Mouse (Mus musculus) liver, embryonic 14.5 days (tissue): ENCODE measurements around the gene Dtl. TPM values are rescaled to one million over a fixed set of nuclear protein-coding genes. Genes with fewer than 3 reads are reported as not detected.
A peak's percentile ranks its signal among the peaks of the same experiment; 100 is the strongest.

Experiments used
- ATAC-seq: fragments of 200-750 bp; cut with Nextera tagmentation; 2 replicates; pipeline ENCODE4 v1.8.0; 2017; ENCODE audit warnings: moderate number of reproducible peaks, mild to moderate bottlenecking, moderate library complexity; ENCODE audit not compliant: insufficient read depth
- DNase-seq, 3 experiments: peaks; one replicate each; pipeline ENCODE4 v3.0.0-alpha.2; 2012 to 2013; ENCODE audit warnings: low read depth in 3 of 3, low spot score in 3 of 3
- H3K27ac ChIP-seq: fragments of 300-500 bp; sonication (generic); 2 replicates; pipeline ENCODE4 v1.5.1; 2014; ENCODE audit warnings: moderate library complexity, mild to moderate bottlenecking, control low read depth, inconsistent platforms
- H3K27me3 ChIP-seq: fragments of 300-500 bp; sonication (generic); 2 replicates; pipeline ENCODE4 v1.6.1; 2014; ENCODE audit warnings: mild to moderate bottlenecking, low read length, moderate library complexity; ENCODE audit not compliant: control insufficient read depth, insufficient read depth
- H3K36me3 ChIP-seq: fragments of 300-500 bp; sonication (generic); replicated peaks from 2 replicates; pipeline ENCODE4 v1.6.1; 2014; ENCODE audit warnings: low read depth; ENCODE audit not compliant: control insufficient read depth, insufficient read depth
- H3K4me1 ChIP-seq, 2 experiments: fragments of 200-500 bp in 1 of 2; fragments of 300-500 bp in 1 of 2; sonication (generic) in 1 of 2; replicated peaks; 2 replicates each; pipeline ENCODE4 v1.6.1; 2012 to 2014; ENCODE audit warnings: antibody characterized with exemption in 1 of 2, inconsistent platforms in 1 of 2, low read length in 1 of 2; ENCODE audit not compliant: control insufficient read depth in 2 of 2, insufficient read depth in 2 of 2
- H3K4me2 ChIP-seq: fragments of 300-500 bp; sonication (generic); 2 replicates; pipeline ENCODE4 v1.6.1; 2014; ENCODE audit warnings: low read depth, mild to moderate bottlenecking, control low read depth, moderate library complexity
- H3K4me3 ChIP-seq, 2 experiments: fragments of 200-500 bp in 1 of 2; fragments of 300-500 bp in 1 of 2; sonication (generic) in 1 of 2; 2 replicates each; pipeline ENCODE4 v1.5.1; 2012 to 2014; ENCODE audit warnings: low read depth in 2 of 2, low read length in 2 of 2, mild to moderate bottlenecking in 2 of 2, control low read depth in 1 of 2, inconsistent platforms in 1 of 2, moderate library complexity in 1 of 2; ENCODE audit not compliant: insufficient read depth in 1 of 2
- H3K9ac ChIP-seq: fragments of 300-500 bp; sonication (generic); replicated peaks from 2 replicates; pipeline ENCODE4 v1.6.1; 2014; ENCODE audit warnings: mild to moderate bottlenecking, control low read depth, moderate library complexity
- H3K9me3 ChIP-seq: fragments of 300-500 bp; sonication (generic); 2 replicates; pipeline ENCODE4 v1.6.1; 2016; ENCODE audit warnings: low read length, mixed read lengths; ENCODE audit not compliant: control insufficient read depth
- CTCF ChIP-seq: IDR thresholded peaks from 2 replicates; pipeline ENCODE4 v1.5.1; 2016; ENCODE audit warnings: antibody characterized with exemption, low read depth, control low read depth
- EP300 ChIP-seq: IDR thresholded peaks from 2 replicates; pipeline ENCODE4 v1.6.1; 2016; ENCODE audit warnings: antibody characterized with exemption, low read depth
- WGBS: fragments of 180-500 bp; shearing (Covaris S2); extraction: QIAGEN DNeasy Blood & Tissue Kit; methylation state at CpG from one replicate; pipeline ENCODE4 v1.1.7; 2014; ENCODE audit not compliant: insufficient replicate concordance; 5-methylcytosine and 5-hydroxymethylcytosine counted together
- polyA plus RNA-seq, 2 experiments: library from polyadenylated mRNA; depleted of rRNA in 1 of 2; stranded (reverse) in 1 of 2; unstranded in 1 of 2; fragments of >200 nt; fragmentation: Nextera tagmentation in 1 of 2; extraction: Ambion mirVana in 1 of 2; gene quantifications; 2 replicates each; pipeline versions ENCODE4 v1.2.1 to v1.2.3; 2012 to 2014

Dtl gene
- polyA plus RNA-seq, 2 experiments: 16.6 to 29.0 TPM

- 41% methylated on average over 4 of the region's 4 CpGs for WGBS
- TF ChIP-seq EP300 (no peak), CTCF (no peak)
- Histone ChIP-seq H3K4me3 (no peak overlapping the region), H3K4me2 (no peak overlapping the region), H3K27ac (no peak overlapping the region), H3K27me3 (no peaks in the 10 kb centered on the region), H3K36me3 (no peaks in the 10 kb centered on the region), H3K9me3 (no peaks in the 10 kb centered on the region), H3K9ac (no peak overlapping the region), H3K4me1 (no peaks in the 10 kb centered on the region)
- DNase-seq (no peak), ATAC-seq (no peak)
Observed at GRCm38 (mm10) chr1:191527921-191528612, 47.3 kb downstream of the Dtl start.

GRCm38 (mm10) chr1:191527089-191527488, 48.3 kb downstream of the Dtl start:
- no peaks in the 10 kb centered on the region for H3K27me3 ChIP-seq
- H3K4me3 ChIP-seq: no peak overlapping the region
- no peaks in the 10 kb centered on the region for H3K36me3 ChIP-seq
- no peak overlapping the region for H3K27ac ChIP-seq
- WGBS: 35% methylated on average over 3 of the region's 3 CpGs
- H3K9me3 ChIP-seq: no peaks in the 10 kb centered on the region
- H3K4me2 ChIP-seq: no peak overlapping the region
- H3K4me1 ChIP-seq: no peaks in the 10 kb centered on the region
- no peak for ATAC-seq
- H3K9ac ChIP-seq: no peak overlapping the region
- TF ChIP-seq CTCF (no peak), EP300 (no peak)
- DNase-seq: no peak

GRCm38 (mm10) chr1:191521395-191521794, 53.9 kb downstream of the Dtl start:
- Histone ChIP-seq H3K4me2 (no peak overlapping the region), H3K9ac (no peak overlapping the region), H3K27ac (no peak overlapping the region), H3K36me3 (no peaks in the 10 kb centered on the region), H3K4me1 (peaks cover 6 to 22% of the 10 kb centered on the region in 2 experiments; a peak in 3 of 4 replicates), H3K27me3 (no peaks in the 10 kb centered on the region), H3K4me3 (no peak overlapping the region), H3K9me3 (no peaks in the 10 kb centered on the region)
- ATAC-seq (no peak), DNase-seq (no peak)
- TF ChIP-seq CTCF (no peak), EP300 (no peak)
- 62% methylated on average over 8 of the region's 8 CpGs for WGBS

GRCm38 (mm10) chr1:191520669-191521068, 54.7 kb downstream of the Dtl start:
- TF ChIP-seq CTCF (no peak), EP300 (no peak)
- peaks cover 6 to 22% of the 10 kb centered on the region in 2 experiments; a peak in 3 of 4 replicates for H3K4me1 ChIP-seq
- WGBS: 28% methylated on average over 10 of the region's 10 CpGs
- DNase-seq (peak in 1 of 3 experiments; percentile 19), ATAC-seq (peak; percentile 31; the same call in 1 of the 2 replicates)
- no peak overlapping the region for H3K27ac ChIP-seq
- H3K9ac ChIP-seq: no peak overlapping the region
- no peaks in the 10 kb centered on the region for H3K9me3 ChIP-seq
- no peak overlapping the region for H3K4me3 ChIP-seq
- no peak overlapping the region for H3K4me2 ChIP-seq
- no peaks in the 10 kb centered on the region for H3K36me3 ChIP-seq
- no peaks in the 10 kb centered on the region for H3K27me3 ChIP-seq

GRCm38 (mm10) chr1:191520194-191520593, 55.1 kb downstream of the Dtl start:
- H3K4me3 ChIP-seq: no peak overlapping the region
- TF ChIP-seq EP300 (no peak), CTCF (no peak)
- H3K4me2 ChIP-seq: no peak overlapping the region
- no peaks in the 10 kb centered on the region for H3K27me3 ChIP-seq
- WGBS: 58% methylated on average over 7 of the region's 7 CpGs
- H3K4me1 ChIP-seq: peaks cover 6 to 22% of the 10 kb centered on the region in 2 experiments; a peak in 3 of 4 replicates
- DNase-seq (no peak), ATAC-seq (no peak)
- no peaks in the 10 kb centered on the region for H3K9me3 ChIP-seq
- no peak overlapping the region for H3K27ac ChIP-seq
- H3K36me3 ChIP-seq: no peaks in the 10 kb centered on the region
- no peak overlapping the region for H3K9ac ChIP-seq
